Mouse (Mus musculus): ENCODE results near the gene Cdk1.

The Cdk1 gene

GRCm38 (mm10) chr10:69306205-69306604 lies 46.5 kb downstream of the Cdk1 start:
- DNase-seq (ENCODE audit: low spot score), result peak; percentile 35

- peak; percentile 18 for DNase-seq (ENCODE audit: low spot score)
These were observed 47.1 kb downstream of the Cdk1 start for GRCm38 (mm10) chr10:69305600-69305999.

GRCm38 (mm10) chr10:69304819-69305218 lies 47.9 kb downstream of the Cdk1 start:
- DNase-seq (ENCODE audit: low spot score), result no peak

GRCm38 (mm10) chr10:69302667-69303066 lies 50.1 kb downstream of the Cdk1 start:
- DNase-seq (ENCODE audit: low spot score), result no peak

- DNase-seq (ENCODE audit: low spot score), result no peak
These were observed 52.8 kb downstream of the Cdk1 start for GRCm38 (mm10) chr10:69299985-69300384.

- no peak for DNase-seq (ENCODE audit: low spot score)
These were observed 56.8 kb downstream of the Cdk1 start for GRCm38 (mm10) chr10:69295919-69296318.

- DNase-seq (ENCODE audit: low spot score), result no peak
These were observed 62.0 kb downstream of the Cdk1 start for GRCm38 (mm10) chr10:69290736-69291135.

- DNase-seq (ENCODE audit: low spot score), result no peak
These were observed 64.0 kb downstream of the Cdk1 start for GRCm38 (mm10) chr10:69288720-69289119.

GRCm38 (mm10) chr10:69288086-69288485 lies 64.7 kb downstream of the Cdk1 start:
- DNase-seq (ENCODE audit: low spot score), result no peak

GRCm38 (mm10) chr10:69286939-69287338 lies 65.8 kb downstream of the Cdk1 start:
- DNase-seq (ENCODE audit: low spot score), result no peak

All from embryo, embryonic 10.5 days (tissue).